Mouse (Mus musculus) kidney, embryonic 15.5 days (tissue): Measurements from ENCODE around the gene Dnttip1. TPM values are rescaled to one million over a fixed set of nuclear protein-coding genes. Genes with fewer than 3 reads are reported as not detected.
"Not testable (repeated sequence)": the region's sequence is repeated elsewhere in the genome, so short reads cannot be mapped to it uniquely, and the experiment has no call there.

Source experiments
- ATAC-seq: fragments of 200-750 bp; cut with Nextera tagmentation; replicated peaks from 2 replicates; pipeline ENCODE4 v1.8.0; 2017; ENCODE audit warnings: moderate TSS enrichment; ENCODE audit not compliant: low FRiP score
- H3K27ac ChIP-seq: fragments of 300-500 bp; sonication (generic); 2 replicates; pipeline ENCODE4 v1.5.1; 2015; ENCODE audit warnings: mild to moderate bottlenecking, inconsistent platforms
- H3K27me3 ChIP-seq: fragments of 300-500 bp; sonication (generic); 2 replicates; pipeline ENCODE4 v1.6.1; 2015; ENCODE audit warnings: inconsistent platforms
- H3K36me3 ChIP-seq: fragments of 300-500 bp; sonication (generic); 2 replicates; pipeline ENCODE4 v1.6.1; 2015; ENCODE audit warnings: inconsistent platforms
- H3K4me1 ChIP-seq: fragments of 300-500 bp; sonication (generic); 2 replicates; pipeline ENCODE4 v1.6.1; 2015; ENCODE audit warnings: inconsistent platforms
- H3K4me2 ChIP-seq: fragments of 300-500 bp; sonication (generic); 2 replicates; pipeline ENCODE4 v1.6.1; 2015; ENCODE audit warnings: moderate library complexity, mild to moderate bottlenecking, inconsistent platforms
- H3K4me3 ChIP-seq: fragments of 300-500 bp; sonication (generic); replicated peaks from 2 replicates; pipeline ENCODE4 v1.5.1; 2015; ENCODE audit warnings: mild to moderate bottlenecking, inconsistent platforms
- H3K9ac ChIP-seq: fragments of 300-500 bp; sonication (generic); 2 replicates; pipeline ENCODE4 v1.6.1; 2015; ENCODE audit warnings: mild to moderate bottlenecking, inconsistent platforms
- H3K9me3 ChIP-seq: fragments of 300-500 bp; sonication (generic); replicated peaks from 2 replicates; pipeline ENCODE4 v1.6.1; 2016; ENCODE audit warnings: inconsistent platforms
- WGBS: fragments of 180-500 bp; shearing (Covaris S2); methylation state at CpG from one replicate; pipeline ENCODE4 v1.1.7; 2015; ENCODE audit warnings: mixed read lengths; 5-methylcytosine and 5-hydroxymethylcytosine counted together
- polyA plus RNA-seq: library from polyadenylated mRNA; unstranded; fragments of >200 nt; fragmentation: Nextera tagmentation; extraction: Ambion mirVana; gene quantifications from 2 replicates; pipeline ENCODE4 v1.2.1, GENCODE M21; 2015

Dnttip1 gene
- polyA plus RNA-seq: 74.6 and 75.1 TPM in 2 replicates

GRCm38 (mm10) chr2:164745843-164746479 lies at the start of gene Dnttip1, which contains the start of gene Wfdc3:
Dnttip1 (plus strand) TSS chr2:164745983.
Wfdc3 (minus strand) TSS chr2:164745931.
- peak within 1 kb of the TSS; percentile 89 for H3K9ac ChIP-seq
- ATAC-seq: peak; percentile 93
- peaks cover 20% of the 10 kb centered on the region for H3K4me1 ChIP-seq
- H3K9me3 ChIP-seq: no peaks in the 10 kb centered on the region
- peaks cover 37% of the 10 kb centered on the region for H3K36me3 ChIP-seq
- H3K4me3 ChIP-seq: peak within 1 kb of the TSS; percentile 85
- under 1% methylated on average over 70 of the region's 70 CpGs for WGBS
- H3K4me2 ChIP-seq: peak within 1 kb of the TSS; percentile 66
- H3K27ac ChIP-seq: peak within 1 kb of the TSS; percentile 73
- H3K27me3 ChIP-seq: no peaks in the 10 kb centered on the region

GRCm38 (mm10) chr2:164698201-164698600 lies 47.6 kb upstream of the Dnttip1 start, which contains the start of gene Spint4:
Spint4 (plus strand) TSS chr2:164698501.
- WGBS: 65% methylated on average over 4 of the region's 4 CpGs
- no peak for ATAC-seq
- Histone ChIP-seq H3K9me3 (no peaks in the 10 kb centered on the region), H3K27me3 (no peaks in the 10 kb centered on the region), H3K9ac (no peak within 1 kb of the TSS), H3K4me1 (no peaks in the 10 kb centered on the region), H3K4me2 (no peak within 1 kb of the TSS), H3K4me3 (no peak within 1 kb of the TSS), H3K27ac (no peak within 1 kb of the TSS), H3K36me3 (no peaks in the 10 kb centered on the region)

- no peaks in the 10 kb centered on the region for H3K36me3 ChIP-seq
- H3K4me1 ChIP-seq: no peaks in the 10 kb centered on the region
- H3K9ac ChIP-seq: no peak overlapping the region
- no peak for ATAC-seq
- H3K27me3 ChIP-seq: no peaks in the 10 kb centered on the region
- no peaks in the 10 kb centered on the region; the same call in 1 of the 2 replicates for H3K9me3 ChIP-seq
- H3K4me3 ChIP-seq: no peak overlapping the region
- no peak overlapping the region for H3K27ac ChIP-seq
- 69% methylated on average over 5 of the region's 5 CpGs for WGBS
- H3K4me2 ChIP-seq: no peak overlapping the region
These were observed 44.8 kb upstream of the Dnttip1 start for GRCm38 (mm10) chr2:164700959-164701358.

- Histone ChIP-seq H3K9me3 (no peaks in the 10 kb centered on the region; the same call in 1 of the 2 replicates), H3K27ac (no peak overlapping the region), H3K4me1 (no peaks in the 10 kb centered on the region), H3K4me2 (no peak overlapping the region), H3K4me3 (no peak overlapping the region), H3K36me3 (no peaks in the 10 kb centered on the region), H3K9ac (no peak overlapping the region), H3K27me3 (no peaks in the 10 kb centered on the region)
- ATAC-seq: no peak
- 88% methylated on average over 5 of the region's 5 CpGs for WGBS
These were observed 44.0 kb upstream of the Dnttip1 start for GRCm38 (mm10) chr2:164701761-164702160.

- Histone ChIP-seq H3K4me2 (no peak overlapping the region), H3K27me3 (no peaks in the 10 kb centered on the region), H3K9me3 (no peaks in the 10 kb centered on the region; the same call in 1 of the 2 replicates), H3K9ac (no peak overlapping the region), H3K27ac (no peak overlapping the region), H3K36me3 (no peaks in the 10 kb centered on the region), H3K4me1 (no peaks in the 10 kb centered on the region), H3K4me3 (no peak overlapping the region)
- no peak for ATAC-seq
- WGBS: 82% methylated on average over 5 of the region's 5 CpGs
These were observed 41.5 kb upstream of the Dnttip1 start for GRCm38 (mm10) chr2:164704235-164704634.

- no peaks in the 10 kb centered on the region; the same call in 1 of the 2 replicates for H3K9me3 ChIP-seq
- H3K27ac ChIP-seq: no peak overlapping the region
- no peak overlapping the region for H3K9ac ChIP-seq
- no peaks in the 10 kb centered on the region for H3K4me1 ChIP-seq
- H3K4me2 ChIP-seq: no peak overlapping the region
- WGBS: 97% methylated on average over 6 of the region's 6 CpGs
- H3K36me3 ChIP-seq: no peaks in the 10 kb centered on the region
- no peaks in the 10 kb centered on the region for H3K27me3 ChIP-seq
- no peak overlapping the region for H3K4me3 ChIP-seq
- no peak for ATAC-seq
These were observed 40.5 kb upstream of the Dnttip1 start for GRCm38 (mm10) chr2:164705328-164705727.

GRCm38 (mm10) chr2:164705991-164706390 lies 39.8 kb upstream of the Dnttip1 start:
- Histone ChIP-seq H3K9me3 (no peaks in the 10 kb centered on the region; the same call in 1 of the 2 replicates), H3K4me2 (no peak overlapping the region), H3K27ac (no peak overlapping the region), H3K9ac (no peak overlapping the region), H3K27me3 (no peaks in the 10 kb centered on the region), H3K4me3 (no peak overlapping the region), H3K4me1 (no peaks in the 10 kb centered on the region), H3K36me3 (no peaks in the 10 kb centered on the region)
- 90% methylated on average over 14 of the region's 14 CpGs for WGBS
- ATAC-seq: no peak

- WGBS: 81% methylated on average over 6 of the region's 6 CpGs
- Histone ChIP-seq H3K9me3 (no peaks in the 10 kb centered on the region), H3K9ac (no peak within 1 kb of the TSS), H3K4me1 (no peaks in the 10 kb centered on the region), H3K27me3 (no peaks in the 10 kb centered on the region), H3K4me2 (no peak within 1 kb of the TSS), H3K27ac (no peak within 1 kb of the TSS), H3K4me3 (no peak within 1 kb of the TSS), H3K36me3 (no peaks in the 10 kb centered on the region)
- no peak for ATAC-seq
These were observed 30.8 kb upstream of the Dnttip1 start, which contains the start of gene Spint5 for GRCm38 (mm10) chr2:164715005-164715404. Spint5 (plus strand) TSS chr2:164715305.

GRCm38 (mm10) chr2:164716194-164716786 lies 29.5 kb upstream of the Dnttip1 start:
- H3K27ac ChIP-seq, H3K9ac ChIP-seq, H3K36me3 ChIP-seq, H3K4me1 ChIP-seq, H3K4me2 ChIP-seq, ATAC-seq, H3K27me3 ChIP-seq, H3K9me3 ChIP-seq, H3K4me3 ChIP-seq: not testable (repeated sequence)
- 92% methylated on average over 23 of the region's 23 CpGs for WGBS

GRCm38 (mm10) chr2:164723276-164723675 lies 22.5 kb upstream of the Dnttip1 start:
- no peak overlapping the region for H3K4me3 ChIP-seq
- ATAC-seq: no peak
- H3K27ac ChIP-seq: no peak overlapping the region
- H3K9ac ChIP-seq: no peak overlapping the region
- H3K4me2 ChIP-seq: no peak overlapping the region
- H3K4me1 ChIP-seq: no peaks in the 10 kb centered on the region
- no peaks in the 10 kb centered on the region for H3K27me3 ChIP-seq
- H3K9me3 ChIP-seq: no peaks in the 10 kb centered on the region
- WGBS: 69% methylated on average over 4 of the region's 4 CpGs
- H3K36me3 ChIP-seq: no peaks in the 10 kb centered on the region

- H3K4me1 ChIP-seq: no peaks in the 10 kb centered on the region
- no peak overlapping the region for H3K9ac ChIP-seq
- no peaks in the 10 kb centered on the region for H3K36me3 ChIP-seq
- H3K9me3 ChIP-seq: no peaks in the 10 kb centered on the region
- ATAC-seq: peak; percentile 58; the same call in 1 of the 2 replicates
- WGBS: 26% methylated on average over 6 of the region's 6 CpGs
- H3K27me3 ChIP-seq: no peaks in the 10 kb centered on the region
- H3K4me2 ChIP-seq: no peak overlapping the region
- H3K27ac ChIP-seq: no peak overlapping the region
- H3K4me3 ChIP-seq: no peak overlapping the region
These were observed 19.7 kb upstream of the Dnttip1 start for GRCm38 (mm10) chr2:164725895-164726619.

- Histone ChIP-seq H3K4me1 (no peaks in the 10 kb centered on the region), H3K27ac (no peak overlapping the region), H3K9me3 (no peaks in the 10 kb centered on the region), H3K36me3 (no peaks in the 10 kb centered on the region), H3K9ac (no peak overlapping the region), H3K4me3 (no peak overlapping the region), H3K4me2 (no peak overlapping the region), H3K27me3 (no peaks in the 10 kb centered on the region)
- no peak for ATAC-seq
- WGBS: 70% methylated on average over 5 of the region's 5 CpGs
These were observed 14.1 kb upstream of the Dnttip1 start for GRCm38 (mm10) chr2:164731719-164732118.
